Mouse (Mus musculus) neural tube, embryonic 11.5 days (tissue): ENCODE measurements around the gene Espn. TPM values are rescaled to one million over a fixed set of nuclear protein-coding genes. Genes with fewer than 3 reads are reported as not detected.
A peak's percentile ranks its signal among the peaks of the same experiment; 100 is the strongest.

Experiments used
- ATAC-seq: fragments of 200-750 bp; cut with Nextera tagmentation; 2 replicates; pipeline ENCODE4 v1.8.0; 2017; ENCODE audit warnings: moderate number of reproducible peaks, mild to moderate bottlenecking, moderate TSS enrichment, moderate library complexity; ENCODE audit not compliant: insufficient read depth, low FRiP score, low TSS enrichment
- DNase-seq: peaks from one replicate; pipeline ENCODE4 v3.0.0-alpha.2; 2015; ENCODE audit warnings: low spot score
- H3K27ac ChIP-seq: fragments of 300-500 bp; sonication (generic); 2 replicates; pipeline ENCODE4 v1.5.1; 2014; ENCODE audit warnings: low read depth, mild to moderate bottlenecking, low read length
- H3K27me3 ChIP-seq: fragments of 300-500 bp; sonication (generic); 2 replicates; pipeline ENCODE4 v1.6.1; 2014; ENCODE audit warnings: mild to moderate bottlenecking, low read length, mixed read lengths; ENCODE audit not compliant: control insufficient read depth, insufficient read depth
- H3K36me3 ChIP-seq: fragments of 300-500 bp; sonication (generic); 2 replicates; pipeline ENCODE4 v1.6.1; 2014; ENCODE audit warnings: mild to moderate bottlenecking, low read length, moderate library complexity, mixed read lengths; ENCODE audit not compliant: control insufficient read depth, insufficient read depth
- H3K4me1 ChIP-seq: fragments of 300-500 bp; sonication (generic); 2 replicates; pipeline ENCODE4 v1.6.1; 2014; ENCODE audit warnings: low read length, mixed read lengths; ENCODE audit not compliant: control insufficient read depth, insufficient read depth
- H3K4me2 ChIP-seq: fragments of 300-500 bp; sonication (generic); 2 replicates; pipeline ENCODE4 v1.6.1; 2014; ENCODE audit warnings: low read depth, mild to moderate bottlenecking, moderate library complexity
- H3K4me3 ChIP-seq: fragments of 300-500 bp; sonication (generic); 2 replicates; pipeline ENCODE4 v1.5.1; 2014; ENCODE audit warnings: low read depth, low read length
- H3K9ac ChIP-seq: fragments of 300-500 bp; sonication (generic); 2 replicates; pipeline ENCODE4 v1.6.1; 2014; ENCODE audit warnings: mild to moderate bottlenecking, low read length
- H3K9me3 ChIP-seq: fragments of 300-500 bp; sonication (generic); 2 replicates; pipeline ENCODE4 v1.6.1; 2016; ENCODE audit warnings: low read length; ENCODE audit not compliant: control insufficient read depth
- WGBS: fragments of 180-500 bp; shearing (Covaris S2); extraction: QIAGEN DNeasy Blood & Tissue Kit; methylation state at CpG from one replicate; pipeline ENCODE4 v1.1.7; 2014; 5-methylcytosine and 5-hydroxymethylcytosine counted together
- polyA plus RNA-seq: library from polyadenylated mRNA; unstranded; fragments of >200 nt; fragmentation: Nextera tagmentation; extraction: Ambion mirVana; gene quantifications from 2 replicates; pipeline ENCODE4 v1.2.1, GENCODE M21; 2014

The Espn gene
- polyA plus RNA-seq, 1 experiment from 2014 or later, result 0.48 TPM

DNA sequence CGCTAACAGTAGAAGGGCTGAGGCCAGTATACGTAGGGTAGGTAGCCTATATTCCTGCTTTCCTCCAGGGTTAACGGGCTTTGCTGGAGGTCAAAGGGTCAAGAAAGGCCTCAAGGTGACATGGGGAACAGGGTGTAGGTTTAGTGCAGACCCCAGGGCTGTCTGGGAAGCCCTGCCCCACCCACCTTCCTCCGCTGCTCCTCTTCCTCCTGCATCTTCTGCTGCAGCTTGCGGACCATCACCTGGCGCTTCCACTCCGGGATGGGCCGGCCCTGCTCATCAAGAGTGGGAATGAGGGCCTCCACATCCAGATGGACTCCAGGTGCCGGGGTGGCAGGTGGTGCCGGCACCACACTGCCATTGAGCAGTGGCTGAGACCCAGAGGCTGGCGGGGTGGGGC, 24.3 kb downstream of the Espn start:
- Histone ChIP-seq H3K36me3 (no peaks in the 10 kb centered on the region), H3K4me1 (peaks cover 12% of the 10 kb centered on the region), H3K27me3 (peaks cover 100% of the 10 kb centered on the region), H3K4me3 (no peak overlapping the region), H3K4me2 (no peak overlapping the region), H3K9ac (no peak overlapping the region), H3K9me3 (no peaks in the 10 kb centered on the region), H3K27ac (no peak overlapping the region)
- DNase-seq (no peak), ATAC-seq (no peak)
- WGBS, result 73% methylated on average over 11 of the region's 11 CpGs

DNA sequence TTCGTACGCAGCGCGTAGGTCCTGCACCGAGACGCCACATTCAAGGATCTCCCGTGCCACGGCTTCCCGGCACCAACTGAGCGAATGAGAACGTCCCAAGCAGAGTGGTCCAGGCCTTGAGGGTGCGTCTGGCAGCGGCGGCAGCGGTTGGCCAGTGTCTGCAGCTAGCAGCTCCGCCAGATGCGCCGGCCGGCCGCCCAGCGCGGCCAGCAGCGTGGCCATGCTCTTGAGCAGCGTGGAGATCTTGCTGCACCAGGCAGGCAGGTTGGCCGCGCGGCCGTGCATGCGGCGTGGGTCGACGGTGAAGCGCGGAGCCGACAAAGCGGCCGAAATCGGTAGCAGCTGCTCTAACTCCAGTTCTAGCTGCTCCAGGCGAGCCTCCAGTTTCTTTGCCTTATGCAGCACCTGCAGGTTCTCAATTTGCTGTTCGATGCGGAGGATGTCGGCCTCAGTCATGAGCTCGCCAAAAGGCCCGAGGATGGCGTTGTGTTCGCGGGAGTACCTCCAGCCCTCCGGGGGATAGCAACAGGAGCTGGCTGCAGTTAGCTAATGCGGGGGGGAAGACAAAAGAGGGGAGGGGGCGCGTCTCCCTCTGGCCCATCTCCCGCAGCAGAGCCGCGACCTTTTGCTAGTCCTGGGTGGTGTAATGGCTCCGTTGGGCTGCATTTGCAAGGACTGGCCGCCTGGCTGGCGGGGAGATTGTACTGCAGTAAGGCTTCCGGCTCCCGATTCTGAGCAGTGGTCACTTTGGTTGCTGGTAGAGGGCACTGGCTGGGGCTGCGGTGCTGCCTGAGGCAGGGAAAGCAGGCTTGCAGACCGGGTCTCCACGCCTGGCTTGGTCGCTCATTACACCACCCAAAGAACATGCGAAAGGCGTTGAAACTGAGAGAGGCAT, 25.9 kb downstream of the Espn start:
- ATAC-seq (no peak), DNase-seq (peak; percentile 60)
- WGBS, result 4% methylated on average over 64 of the region's 65 CpGs
- H3K27me3 ChIP-seq, result peaks cover 97% of the 10 kb centered on the region
- peak overlapping the region; percentile 21 for H3K4me3 ChIP-seq
- H3K4me1 ChIP-seq, result peaks cover 12% of the 10 kb centered on the region
- H3K36me3 ChIP-seq, result no peaks in the 10 kb centered on the region
- no peaks in the 10 kb centered on the region for H3K9me3 ChIP-seq
- H3K27ac ChIP-seq, result no peak overlapping the region
- peak overlapping the region; percentile 28 for H3K4me2 ChIP-seq
- H3K9ac ChIP-seq, result no peak overlapping the region

DNA sequence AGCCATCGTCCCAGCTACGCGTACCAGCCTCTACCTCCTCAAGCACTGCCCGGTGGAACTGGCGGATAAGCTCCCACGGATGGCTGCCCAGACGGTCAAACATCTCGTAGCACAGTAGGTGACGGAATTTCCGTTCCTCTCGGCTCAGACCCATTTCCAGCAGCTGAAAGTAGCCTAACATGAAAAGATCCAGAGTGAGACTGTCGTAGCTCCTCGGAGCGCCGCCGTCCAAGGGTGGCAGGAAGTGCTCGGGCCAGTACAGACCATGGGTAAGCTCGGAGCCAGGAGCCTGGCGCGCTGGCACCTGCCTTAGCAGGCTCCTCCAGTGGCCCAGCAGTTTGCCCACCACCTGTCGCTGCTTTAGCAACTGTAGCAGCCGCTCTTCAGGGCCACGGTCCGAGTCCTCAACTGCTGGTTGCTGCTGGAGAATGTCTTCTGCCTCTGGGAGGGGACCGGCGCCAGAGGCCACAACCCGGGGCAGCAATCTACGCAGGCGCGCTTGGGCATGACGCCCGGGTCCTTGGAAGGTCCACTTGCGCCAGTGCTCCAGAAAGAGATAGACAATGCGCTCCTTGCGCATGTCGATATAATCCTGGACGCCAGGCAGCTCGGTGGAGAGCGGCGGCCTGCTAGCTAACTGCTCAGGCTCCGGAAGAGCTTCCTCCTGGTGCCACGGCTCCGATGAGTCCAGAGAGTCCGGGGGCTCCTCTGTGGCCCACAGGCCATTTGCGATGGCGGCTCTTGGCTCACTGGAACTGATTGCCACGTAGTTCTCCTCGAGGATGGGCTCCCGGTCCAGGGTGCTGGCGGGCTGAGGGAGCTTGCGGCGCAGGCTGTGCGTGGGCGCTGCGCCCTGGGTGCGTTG, 26.8 kb downstream of the Espn start:
- H3K9ac ChIP-seq, result no peak overlapping the region
- DNase-seq (no peak), ATAC-seq (no peak)
- H3K27me3 ChIP-seq, result peaks cover 97% of the 10 kb centered on the region
- no peaks in the 10 kb centered on the region for H3K36me3 ChIP-seq
- peak overlapping the region; percentile 28 for H3K4me2 ChIP-seq
- H3K27ac ChIP-seq, result no peak overlapping the region
- peak overlapping the region; percentile 21 for H3K4me3 ChIP-seq
- peaks cover 8% of the 10 kb centered on the region for H3K4me1 ChIP-seq
- H3K9me3 ChIP-seq, result no peaks in the 10 kb centered on the region
- 4% methylated on average over 56 of the region's 56 CpGs for WGBS

DNA sequence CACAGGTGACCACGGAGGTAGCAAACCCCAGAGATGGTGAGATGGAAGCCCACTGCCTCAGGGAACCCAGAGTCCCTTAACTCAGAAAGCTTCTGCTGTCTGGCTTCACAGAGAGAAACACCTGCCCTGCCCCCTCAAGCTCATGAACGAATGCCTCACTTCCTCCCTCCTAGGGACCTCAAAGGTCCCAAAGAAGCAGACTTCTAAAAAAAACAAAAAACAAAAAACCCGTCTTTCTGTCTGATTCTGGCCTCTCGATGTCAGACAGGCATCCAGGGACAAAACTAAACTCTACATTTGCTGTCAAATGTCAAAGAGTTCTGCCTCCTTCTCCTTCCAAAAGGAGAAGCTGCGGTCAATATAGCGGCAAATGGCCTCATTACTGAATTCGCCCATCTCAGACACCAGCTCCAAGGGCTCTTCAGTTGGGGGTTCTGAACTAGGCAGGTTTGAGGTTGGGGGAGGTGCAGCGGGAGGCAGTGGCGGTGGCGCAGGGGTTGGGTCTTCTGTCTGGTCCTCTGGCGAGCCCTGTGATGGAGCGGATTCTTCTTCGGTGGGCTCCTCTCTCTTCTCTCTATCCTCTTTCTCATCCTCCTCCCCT, 27.7 kb downstream of the Espn start:
- no peak overlapping the region for H3K4me2 ChIP-seq
- DNase-seq, result no peak
- H3K36me3 ChIP-seq, result no peaks in the 10 kb centered on the region
- peaks cover 97% of the 10 kb centered on the region for H3K27me3 ChIP-seq
- 7% methylated on average over 13 of the region's 13 CpGs for WGBS
- ATAC-seq, result no peak
- no peak overlapping the region for H3K27ac ChIP-seq
- H3K4me1 ChIP-seq, result peaks cover 14% of the 10 kb centered on the region
- H3K4me3 ChIP-seq, result no peak overlapping the region
- H3K9me3 ChIP-seq, result no peaks in the 10 kb centered on the region
- H3K9ac ChIP-seq, result no peak overlapping the region

DNA sequence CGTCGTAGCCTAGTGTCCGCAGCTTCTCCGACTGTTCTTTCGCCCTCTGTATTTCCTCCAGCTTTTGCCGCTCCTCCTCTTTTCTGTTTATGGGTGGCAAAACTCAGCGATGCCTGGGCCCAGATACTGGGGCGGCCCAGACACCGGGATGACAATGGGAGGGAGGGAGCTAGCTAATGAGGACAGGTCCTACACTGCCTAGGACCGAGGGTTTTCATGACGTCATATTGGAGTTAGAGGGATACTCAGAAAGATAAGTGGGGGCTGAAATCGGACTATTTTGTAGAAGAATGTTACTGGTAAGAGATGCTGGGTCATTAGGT, 31.0 kb downstream of the Espn start:
- DNase-seq, result peak; percentile 35
- Histone ChIP-seq H3K4me3 (no peak overlapping the region), H3K27ac (no peak overlapping the region), H3K27me3 (peaks cover 96% of the 10 kb centered on the region), H3K9ac (no peak overlapping the region), H3K36me3 (no peaks in the 10 kb centered on the region), H3K9me3 (no peaks in the 10 kb centered on the region), H3K4me2 (0 out of 2 replicates have a peak overlapping the region, but pooled peaks have one; percentile 0), H3K4me1 (peaks cover 15% of the 10 kb centered on the region)
- no peak for ATAC-seq
- 2% methylated on average over 12 of the region's 12 CpGs for WGBS

DNA sequence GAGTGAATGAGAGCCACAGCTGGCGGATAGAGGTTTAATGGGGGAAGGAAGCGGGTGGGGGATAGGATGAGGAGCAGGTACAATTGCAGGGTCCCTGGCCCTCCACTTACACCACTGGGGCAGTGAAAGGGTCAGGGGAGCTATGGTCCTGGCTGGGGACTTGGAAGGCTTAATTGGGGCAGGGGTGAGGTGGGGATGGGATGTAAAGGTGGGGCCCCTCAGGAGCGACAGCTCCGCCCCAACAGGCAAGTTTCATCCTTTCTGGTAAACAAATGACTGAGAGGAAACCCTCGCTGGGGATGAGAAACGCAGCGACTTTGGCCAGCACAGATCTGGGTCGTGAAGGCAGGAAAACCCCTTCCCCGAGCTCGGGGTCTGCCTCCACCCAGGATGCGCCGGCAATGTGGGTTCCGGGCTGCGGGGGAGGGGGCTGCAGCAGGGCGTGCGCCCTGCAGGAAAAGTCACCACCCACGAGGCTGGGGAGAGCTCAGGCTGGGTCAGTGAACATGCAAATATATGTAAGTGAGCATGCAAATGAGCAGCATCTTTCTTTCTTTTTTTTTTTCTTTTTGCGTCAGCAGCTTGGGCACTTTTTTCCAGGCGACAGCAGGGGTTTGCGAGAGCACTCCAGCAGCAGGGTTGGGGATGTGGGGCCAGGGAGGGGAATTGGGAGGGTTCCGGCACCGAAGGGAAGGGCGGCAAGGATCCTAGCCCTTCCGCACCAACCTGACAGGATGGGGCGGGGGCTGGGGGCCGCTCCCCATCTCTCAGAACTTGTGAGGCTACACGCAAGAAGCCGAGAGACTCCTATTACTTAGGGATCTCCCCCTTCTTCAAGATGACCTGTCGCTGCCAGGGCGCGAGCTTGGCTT, 31.6 kb downstream of the Espn start:
- no peak overlapping the region for H3K9ac ChIP-seq
- no peak overlapping the region for H3K27ac ChIP-seq
- no peak for DNase-seq
- no peak for ATAC-seq
- no peaks in the 10 kb centered on the region for H3K36me3 ChIP-seq
- peaks cover 95% of the 10 kb centered on the region for H3K27me3 ChIP-seq
- no peaks in the 10 kb centered on the region for H3K9me3 ChIP-seq
- peaks cover 16% of the 10 kb centered on the region for H3K4me1 ChIP-seq
- WGBS, result under 1% methylated on average over 31 of the region's 31 CpGs
- no peak overlapping the region for H3K4me3 ChIP-seq
- 0 out of 2 replicates have a peak overlapping the region, but pooled peaks have one; percentile 0 for H3K4me2 ChIP-seq

DNA sequence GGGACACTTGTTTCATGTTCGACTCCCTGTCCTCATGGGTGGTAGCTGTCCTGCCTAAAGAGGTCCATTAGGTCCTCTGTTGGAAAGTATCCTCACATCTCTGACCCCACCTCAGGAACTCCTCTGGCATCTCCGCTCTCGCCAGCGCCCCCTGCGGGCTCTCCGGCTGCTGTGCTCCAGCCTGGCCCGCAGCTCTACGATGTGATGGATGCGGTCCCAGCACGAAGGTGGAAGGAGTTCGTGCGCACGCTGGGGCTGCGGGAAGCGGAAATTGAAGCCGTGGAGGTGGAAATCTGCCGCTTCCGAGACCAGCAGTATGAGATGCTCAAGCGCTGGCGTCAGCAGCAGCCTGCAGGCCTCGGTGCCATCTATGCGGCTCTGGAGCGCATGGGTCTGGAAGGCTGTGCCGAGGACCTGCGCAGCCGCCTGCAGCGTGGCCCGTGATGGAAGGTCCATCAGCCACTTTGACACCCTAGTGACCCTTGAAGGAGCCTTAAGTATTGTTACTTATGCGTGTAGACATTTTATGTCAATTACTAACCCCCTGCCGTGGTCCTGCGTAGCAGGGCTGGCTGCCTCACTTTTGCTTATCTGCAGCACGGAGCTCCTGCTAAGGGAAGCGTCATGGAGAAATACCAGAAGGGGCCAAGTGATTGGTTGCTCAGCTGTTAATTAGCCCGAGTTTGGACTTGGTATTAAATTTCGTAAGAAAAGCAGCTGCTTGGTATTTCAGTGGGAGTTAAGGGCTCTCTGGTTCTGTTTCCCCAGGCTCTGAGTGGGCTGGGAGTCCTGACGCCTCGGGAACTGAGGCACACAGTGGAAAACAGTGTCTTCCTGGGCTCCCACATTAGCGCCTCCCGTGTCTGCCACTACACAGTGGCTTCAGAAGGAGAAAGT, 32.5 kb downstream of the Espn start:
- Histone ChIP-seq H3K4me2 (peak overlapping the region; percentile 15; the same call in 1 of the 2 replicates), H3K9me3 (no peaks in the 10 kb centered on the region), H3K27ac (no peak overlapping the region), H3K4me3 (no peak overlapping the region), H3K36me3 (no peaks in the 10 kb centered on the region), H3K27me3 (peaks cover 95% of the 10 kb centered on the region), H3K9ac (no peak overlapping the region), H3K4me1 (peaks cover 18% of the 10 kb centered on the region)
- ATAC-seq (no peak), DNase-seq (peak; percentile 77)
- WGBS, result 2% methylated on average over 39 of the region's 39 CpGs
